ENCODE assay signal across 9 mouse cellular contexts in genomic region chr15:38607368-38607767, GRCm38 (mm10).
DNase-seq lines count a peak whose midpoint lies in the region; ATAC-seq and TF ChIP-seq lines count a peak whose summit lies in the region.
"Had no signal": no experiment of that assay in that cellular context is flagged by ENCODE, and none has a peak within 500 bp of the region (broad histone marks: within the 10 kb centered on the region; RNA-seq: fewer than 3 reads in every experiment).

No protein-coding gene starts in this region.

- no peaks in the 10 kb centered on the region for H3K36me3 ChIP-seq in lung, postnatal 0 days (ENCODE audit: insufficient read depth, low read length)
- H3K36me3 ChIP-seq in forebrain, embryonic 15.5 days: no peaks in the 10 kb centered on the region
- H3K36me3 ChIP-seq: embryonic facial prominence, embryonic 12.5 days had no signal

- H3K4me3 ChIP-seq in lung, postnatal 0 days (ENCODE audit: low read depth, low read length): no peak overlapping the region
- H3K4me3 ChIP-seq in forebrain, embryonic 15.5 days: no peak overlapping the region
- H3K4me3 ChIP-seq: embryonic facial prominence, embryonic 12.5 days had no signal

- no peaks in the 10 kb centered on the region for H3K27me3 ChIP-seq in lung, postnatal 0 days (replicated peaks; ENCODE audit: insufficient read depth, low read length)
- H3K27me3 ChIP-seq in forebrain, embryonic 15.5 days: no peaks in the 10 kb centered on the region
- H3K27me3 ChIP-seq: embryonic facial prominence, embryonic 12.5 days had no signal

- no peak overlapping the region for H3K27ac ChIP-seq in lung, postnatal 0 days (ENCODE audit: low read length)
- no peak overlapping the region for H3K27ac ChIP-seq in forebrain, embryonic 15.5 days (replicated peaks)
- H3K27ac ChIP-seq: embryonic facial prominence, embryonic 12.5 days had no signal

- TF ChIP-seq EP300 in lung, postnatal 0 days (IDR thresholded peaks at IDR 0.05): no peak

- no peaks in the 10 kb centered on the region for H3K4me1 ChIP-seq in lung, postnatal 0 days (ENCODE audit: insufficient read depth, low read depth, low read length)
- no peaks in the 10 kb centered on the region for H3K4me1 ChIP-seq in forebrain, embryonic 15.5 days
- H3K4me1 ChIP-seq: embryonic facial prominence, embryonic 12.5 days had no signal

- H3K9me3 ChIP-seq in lung, postnatal 0 days (ENCODE audit: low read length): no peaks in the 10 kb centered on the region
- no peaks in the 10 kb centered on the region for H3K9me3 ChIP-seq in forebrain, embryonic 15.5 days
- H3K9me3 ChIP-seq: embryonic facial prominence, embryonic 12.5 days had no signal

- peak; percentile 27 for DNase-seq in adrenal gland, postnatal 14 days
- DNase-seq in adrenal gland, postnatal 36 days: no peak
- DNase-seq in ovary, postnatal 36 days (ENCODE audit: low spot score): peak; percentile 23
- DNase-seq in ovary, postnatal 14 days (ENCODE audit: low spot score): no peak
- peak; percentile 65 for DNase-seq in lung, postnatal 0 days (ENCODE audit: low spot score)
- DNase-seq in thymus, postnatal 36 days: peak; percentile 70 to 78
- no peak for DNase-seq in right cerebral cortex, postnatal 10 days (ENCODE audit: low spot score in 2 of 2)

- H3K9ac ChIP-seq in lung, postnatal 0 days (replicated peaks; ENCODE audit: low read depth): no peak overlapping the region
- no peak overlapping the region for H3K9ac ChIP-seq in forebrain, embryonic 15.5 days (replicated peaks)
- H3K9ac ChIP-seq: embryonic facial prominence, embryonic 12.5 days had no signal

- peak; percentile 67 for TF ChIP-seq CTCF in lung, postnatal 0 days (IDR thresholded peaks at IDR 0.05)

- no peak for ATAC-seq in lung, postnatal 0 days
- ATAC-seq in forebrain, embryonic 15.5 days (replicated peaks): no peak

- WGBS in lung, postnatal 0 days: 35% methylated on average over 2 of the region's 2 CpGs
- 73% methylated on average over 2 of the region's 2 CpGs for WGBS in forebrain, embryonic 15.5 days

- H3K4me2 ChIP-seq in lung, postnatal 0 days (replicated peaks; ENCODE audit: low read depth, low read length): no peak overlapping the region
- no peak overlapping the region for H3K4me2 ChIP-seq in forebrain, embryonic 15.5 days (replicated peaks)
- H3K4me2 ChIP-seq: embryonic facial prominence, embryonic 12.5 days had no signal

Comparison
In these comparisons a context has a peak if more than half of its experiments do, and no peak if none do; other contexts are left out.
1. DNase-seq: peak in adrenal gland, postnatal 14 days (single experiment), ovary, postnatal 36 days (single experiment), lung, postnatal 0 days (single experiment) and thymus, postnatal 36 days (2 of 2); none in adrenal gland, postnatal 36 days (0 of 2), ovary, postnatal 14 days (single experiment) and right cerebral cortex, postnatal 10 days (0 of 2).